Mouse (Mus musculus) brain, adult 10 weeks (tissue): ENCODE results near the gene Fgfbp1. TPM values are rescaled to one million over a fixed set of nuclear protein-coding genes. Genes with fewer than 3 reads are reported as not detected.

Experiments used
- polyA plus RNA-seq: library from polyadenylated mRNA; stranded (reverse); fragments of 350-450 nt; fragmentation: Illumina TruSeq; extraction: RNeasy Lipid Tissue Mini Kit (QIAGEN cat#74804); gene quantifications from one replicate; pipeline ENCODE4 v1.2.3, GENCODE M21; 2015; ENCODE audit warnings: low read depth, low replicate concordance

Fgfbp1 gene
- polyA plus RNA-seq, result 3.2 TPM

GRCm38 (mm10) chr5:43981620-43982019, at the start of gene Fgfbp1:
Fgfbp1 (minus strand) TSS chr5:43981779.

Other genes starting within 250 kb of the Fgfbp1 start
- 0.42 TPM for gene Bst1, start 162.9 kb downstream of the Fgfbp1 start, polyA plus RNA-seq
- gene Fbxl5, start 160.1 kb downstream of the Fgfbp1 start, polyA plus RNA-seq, result 105 TPM
- gene Cd38, start 113.2 kb downstream of the Fgfbp1 start, polyA plus RNA-seq, result 4.8 TPM
- not detected for gene Gm7879, start 68.6 kb downstream of the Fgfbp1 start, polyA plus RNA-seq
- gene Prom1, start 120.3 kb upstream of the Fgfbp1 start, polyA plus RNA-seq, result 12.2 TPM
- 54.1 TPM for gene Tapt1, start 244.8 kb upstream of the Fgfbp1 start, polyA plus RNA-seq